Mouse (Mus musculus) layer of hippocampus, adult 2 months (tissue): ENCODE measurements around the gene Acvr2a. TPM values are rescaled to one million over a fixed set of nuclear protein-coding genes. Genes with fewer than 3 reads are reported as not detected.

Source experiments
- DNase-seq, 2 experiments: peaks; one replicate each; pipeline ENCODE4 v3.0.0; 2022; ENCODE audit warnings: low spot score in 2 of 2
- H3K27ac ChIP-seq: fragments of 200-600 bp; 2 replicates; pipeline ENCODE4 v1.8.1; 2022
- H3K4me3 ChIP-seq: fragments of 200-600 bp; 2 replicates; pipeline ENCODE4 v1.8.1; 2022; ENCODE audit warnings: mild to moderate bottlenecking
- CTCF ChIP-seq: fragments of 200-600 bp; conservative IDR thresholded peaks from 2 replicates; pipeline ENCODE4 v1.8.1; 2022; ENCODE audit warnings: antibody characterized with exemption, mild to moderate bottlenecking, moderate library complexity
- long read RNA-seq, 2 experiments: library from polyadenylated mRNA; stranded (forward); transcript quantifications; one replicate each; pipeline ENCODE4 v2.0.0; 2021; ENCODE audit warnings: borderline mapping rate in 2 of 2
- total RNA-seq, 2 experiments: library from RNA; stranded (reverse); gene quantifications; 2 replicates each; pipeline ENCODE4 v1.2.3; 2021

Acvr2a gene
- total RNA-seq: 10 to 100 TPM; 39.3 to 40.1 TPM
- long read RNA-seq, experiment 1, full-length matches to known transcripts: 8 of 26 reads
- long read RNA-seq, experiment 1, partial matches to known transcripts: 1 of 26 reads
- long read RNA-seq, experiment 1, other reads (novel, unspliced or antisense): 17 of 26 reads
- long read RNA-seq, experiment 2, full-length matches to known transcripts: 17 of 25 reads
- long read RNA-seq, experiment 2, partial matches to known transcripts: 1 of 25 reads
- long read RNA-seq, experiment 2, other reads (novel, unspliced or antisense): 7 of 25 reads

DNA sequence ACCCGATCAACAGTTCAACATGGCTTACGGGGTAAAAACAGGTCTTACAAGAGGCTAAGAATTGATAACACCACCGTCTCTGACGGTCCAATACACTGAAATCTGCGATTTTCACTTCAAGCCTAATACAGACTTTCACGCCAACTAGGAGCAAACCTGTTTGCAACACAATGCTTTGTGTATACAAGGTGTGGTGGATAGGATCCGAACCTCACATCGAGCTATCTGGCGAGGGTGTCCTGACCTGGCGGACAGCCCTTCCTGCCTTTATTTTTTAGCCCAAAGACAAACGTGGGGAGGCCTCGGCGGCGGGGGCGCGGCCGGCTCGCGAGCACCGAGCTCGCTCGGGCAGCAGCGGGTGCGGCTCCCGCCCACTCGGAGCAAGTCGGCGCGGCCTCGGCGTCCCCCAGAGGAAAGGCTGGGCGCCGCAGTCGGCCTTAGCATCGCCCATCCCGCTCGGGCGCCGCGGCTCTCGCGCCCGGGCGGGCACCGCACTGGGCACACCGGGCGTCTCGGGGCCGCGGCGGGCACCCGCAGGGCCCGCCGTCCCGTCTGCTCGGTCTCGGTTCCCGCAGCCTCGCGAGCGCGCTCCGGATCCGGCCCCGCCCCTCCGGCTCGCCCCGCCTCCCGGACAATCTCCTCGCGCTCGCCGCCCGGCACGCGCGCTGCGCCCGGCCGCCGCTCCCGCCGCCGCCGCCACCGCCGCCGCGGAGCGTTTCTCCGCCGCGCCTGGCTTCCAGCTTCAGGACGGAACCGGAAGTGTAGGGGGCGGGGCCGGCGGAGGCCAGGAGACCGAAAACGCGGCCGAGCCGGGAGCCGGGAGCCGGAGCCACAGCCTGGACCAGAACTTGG, at the start of gene Acvr2a:
TSS of gene Acvr2a (plus strand) at position 739 of the 852 bp plus-strand sequence.
- Histone ChIP-seq H3K4me3 (peak within 1 kb of the TSS; percentile 87), H3K27ac (peak within 1 kb of the TSS; percentile 97)
- DNase-seq: peak; percentile 83 to 92
- TF ChIP-seq CTCF: no peak; the same call in 1 of the 2 replicates

DNA sequence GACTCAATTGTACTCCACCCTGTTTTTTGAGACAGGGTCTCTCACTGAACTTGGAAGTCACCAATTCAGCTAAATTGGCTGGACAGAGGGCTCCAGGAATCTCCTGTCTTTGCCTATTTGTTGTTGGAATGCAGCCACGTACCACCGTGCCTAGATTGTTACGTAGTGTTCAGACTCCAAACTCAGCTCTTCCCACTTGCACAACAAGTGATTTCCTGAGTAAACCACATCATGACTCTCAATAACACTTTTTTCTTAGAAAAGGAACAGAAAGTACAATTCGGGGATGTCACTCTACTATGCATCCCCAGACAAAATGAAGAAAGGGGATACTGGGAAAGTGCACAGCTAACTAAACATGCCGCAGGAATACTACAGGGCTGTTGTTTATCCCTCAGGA, 47.4 kb upstream of the Acvr2a start:
- no peak for DNase-seq
- TF ChIP-seq CTCF: no peak
- Histone ChIP-seq H3K27ac (no peak overlapping the region), H3K4me3 (no peak overlapping the region)

DNA sequence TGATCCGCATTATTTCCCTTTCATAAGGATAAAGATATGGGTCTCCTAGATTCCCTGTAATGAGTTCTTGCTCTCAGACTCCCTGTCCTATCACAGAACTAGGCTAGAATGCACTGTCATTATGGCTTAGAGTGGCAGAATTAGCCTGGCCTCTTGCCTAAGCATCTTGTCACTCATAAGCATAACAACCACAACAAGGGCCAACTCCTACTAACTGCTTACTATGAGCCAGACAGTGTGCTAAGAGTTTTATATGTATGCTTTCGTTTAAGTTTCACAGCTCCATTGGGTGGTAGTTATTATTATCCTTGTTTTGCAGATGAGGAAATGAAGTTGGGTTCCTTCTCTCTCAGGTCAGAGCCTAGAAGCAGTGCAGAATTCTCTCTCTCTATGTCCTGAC, 46.1 kb upstream of the Acvr2a start:
- no peak for TF ChIP-seq CTCF
- DNase-seq: peak; percentile 2 to 11
- Histone ChIP-seq H3K4me3 (no peak overlapping the region), H3K27ac (no peak overlapping the region)

- no peak for TF ChIP-seq CTCF
- no peak for DNase-seq
- Histone ChIP-seq H3K27ac (no peak overlapping the region), H3K4me3 (no peak overlapping the region)
Observed at GRCm38 (mm10) chr2:48768219-48768618, 45.7 kb upstream of the Acvr2a start.

DNA sequence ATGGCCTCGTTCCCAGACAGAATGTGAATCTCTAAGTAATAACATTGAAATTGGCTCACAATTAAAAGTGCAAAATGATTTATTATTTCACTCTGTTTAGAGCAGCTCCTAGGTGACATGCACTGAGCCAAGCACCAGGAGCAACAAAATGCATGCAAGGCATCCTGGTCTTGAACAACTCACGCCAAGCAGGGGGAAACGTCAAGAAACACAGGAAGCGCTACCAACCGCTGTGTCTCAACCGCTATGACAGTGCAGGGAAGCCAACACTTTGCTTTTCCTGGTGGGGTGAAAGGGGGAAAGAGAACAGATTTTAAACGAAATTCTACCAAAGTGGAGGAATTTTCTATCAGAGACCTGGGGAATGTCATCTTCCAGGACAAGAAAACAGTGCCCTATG, 43.8 kb upstream of the Acvr2a start:
- no peak for DNase-seq
- TF ChIP-seq CTCF: no peak
- Histone ChIP-seq H3K27ac (no peak overlapping the region), H3K4me3 (no peak overlapping the region)

- 0 out of 2 replicates have a peak, but pooled peaks have one; percentile 7 for TF ChIP-seq CTCF
Observed at GRCm38 (mm10) chr2:48770634-48771033, 43.3 kb upstream of the Acvr2a start.

GRCm38 (mm10) chr2:48775281-48775680, 38.6 kb upstream of the Acvr2a start:
- no peak overlapping the region for H3K4me3 ChIP-seq
- no peak overlapping the region for H3K27ac ChIP-seq
- TF ChIP-seq CTCF: no peak
- no peak for DNase-seq

More at GRCm38 (mm10) chr2:48770634-48771033, 43.3 kb upstream of the Acvr2a start:
- DNase-seq: no peak
- H3K27ac ChIP-seq: no peak overlapping the region
- no peak overlapping the region for H3K4me3 ChIP-seq

DNA sequence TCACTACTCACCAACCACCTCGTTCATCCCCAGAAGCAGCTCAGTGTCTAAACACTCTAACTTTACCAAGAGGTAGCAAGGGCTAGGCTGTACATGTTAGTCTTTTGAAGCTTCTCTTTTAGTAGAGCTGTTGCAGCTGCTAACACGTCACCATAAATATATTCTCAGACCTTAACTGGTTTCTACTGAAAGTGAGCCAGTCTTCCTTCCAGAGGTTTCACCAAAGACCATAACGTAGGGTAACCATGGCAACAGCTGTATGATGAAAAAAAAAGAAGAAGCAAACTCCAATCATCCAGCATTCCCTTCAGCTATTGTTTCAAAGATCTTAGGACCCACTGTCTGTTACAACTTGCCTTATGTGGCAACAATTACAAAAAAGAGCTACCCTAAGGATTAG, 25.0 kb upstream of the Acvr2a start:
- TF ChIP-seq CTCF: no peak
- Histone ChIP-seq H3K4me3 (no peak overlapping the region), H3K27ac (no peak overlapping the region)
- no peak for DNase-seq

DNA sequence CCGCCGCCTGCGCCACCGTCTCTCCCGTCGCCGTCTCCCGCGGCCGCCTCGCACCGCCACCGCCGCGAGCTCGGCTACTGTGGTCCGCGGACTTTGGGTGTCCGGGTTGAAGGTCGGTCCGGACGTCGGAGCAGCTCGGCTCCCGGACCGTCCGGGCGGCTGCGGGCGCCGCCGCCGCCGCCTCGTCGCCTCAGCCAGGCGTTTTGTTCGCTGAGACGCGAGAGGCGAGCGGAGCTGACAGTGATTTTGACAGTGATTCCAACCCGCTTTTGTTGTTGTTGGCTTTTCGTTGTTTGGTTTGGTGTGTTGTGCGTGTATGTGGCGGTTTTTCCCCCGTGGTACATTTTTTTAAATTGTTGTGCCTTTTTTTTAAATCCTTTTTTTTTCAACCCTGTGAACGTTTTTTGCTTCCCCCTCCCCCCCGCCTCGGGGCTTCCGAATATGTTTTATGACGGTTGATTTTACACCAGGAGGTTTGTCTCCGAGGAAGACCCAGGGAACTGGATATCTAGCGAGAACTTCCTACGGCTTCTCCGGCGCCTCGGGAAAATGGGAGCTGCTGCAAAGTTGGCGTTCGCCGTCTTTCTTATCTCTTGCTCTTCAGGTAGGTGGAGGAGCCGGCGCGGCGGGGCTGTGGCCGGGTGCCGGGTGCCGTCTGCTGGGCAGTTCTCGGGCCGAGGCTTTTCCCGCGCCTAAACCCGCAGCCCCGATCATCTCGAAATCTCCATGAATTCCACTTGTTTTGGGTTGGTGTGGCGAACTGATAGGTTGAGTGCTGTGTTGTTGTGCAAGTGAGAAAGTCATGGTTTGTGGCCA, 522 bp downstream of the Acvr2a start:
- peak in 1 of 2 experiments; percentile 19 for DNase-seq
- peak overlapping the region; percentile 87 for H3K4me3 ChIP-seq
- peak overlapping the region; percentile 97 for H3K27ac ChIP-seq
- TF ChIP-seq CTCF: no peak

DNA sequence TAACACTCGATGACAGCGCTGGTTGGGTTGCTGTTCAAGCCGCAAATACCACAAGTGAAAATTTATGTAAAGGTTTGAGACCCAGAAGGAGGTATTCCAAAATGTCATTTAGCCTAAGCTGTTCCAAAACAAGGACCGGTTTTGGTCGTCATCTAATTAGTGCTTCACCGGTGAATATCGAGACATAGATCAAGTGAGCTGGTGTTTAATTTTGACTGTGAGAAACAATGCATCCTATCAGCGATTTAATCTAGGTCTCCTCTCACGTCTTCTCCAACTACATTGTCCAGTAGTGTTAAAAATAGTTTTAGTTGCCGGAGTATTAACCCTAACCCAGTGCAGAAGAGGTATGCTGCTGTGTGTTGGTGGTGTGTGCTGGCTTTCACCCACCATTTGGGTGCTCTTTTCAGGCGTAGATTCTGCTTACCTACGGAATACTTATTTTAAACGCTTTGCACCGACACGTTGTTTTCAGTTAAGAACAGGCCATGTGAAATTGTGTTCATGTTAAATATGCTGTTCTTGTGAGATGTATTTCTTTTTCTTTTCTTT, 1.2 kb downstream of the Acvr2a start:
- no peak for TF ChIP-seq CTCF
- DNase-seq: no peak
- Histone ChIP-seq H3K4me3 (peak overlapping the region; percentile 87), H3K27ac (peak overlapping the region; percentile 97)

GRCm38 (mm10) chr2:48816141-48817028, 2.5 kb downstream of the Acvr2a start:
- H3K27ac ChIP-seq: peak overlapping the region; percentile 97
- no peak for DNase-seq
- no peak for TF ChIP-seq CTCF
- peak overlapping the region; percentile 87 for H3K4me3 ChIP-seq
